Mouse (Mus musculus) neural tube, embryonic 14.5 days (tissue): ENCODE measurements around the gene Elk4. TPM values are rescaled to one million over a fixed set of nuclear protein-coding genes. Genes with fewer than 3 reads are reported as not detected.

Experiments
- ATAC-seq: fragments of 200-750 bp; cut with Nextera tagmentation; 2 replicates; pipeline ENCODE4 v1.8.0; 2017; ENCODE audit warnings: low read depth, mild to moderate bottlenecking, moderate TSS enrichment, moderate library complexity
- H3K27ac ChIP-seq: fragments of 300-500 bp; sonication (generic); 2 replicates; pipeline ENCODE4 v1.5.1; 2014; ENCODE audit warnings: low read depth, mild to moderate bottlenecking, control low read depth, low read length, moderate library complexity, mixed read lengths
- H3K27me3 ChIP-seq: fragments of 300-500 bp; sonication (generic); 2 replicates; pipeline ENCODE4 v1.6.1; 2014; ENCODE audit warnings: low read length; ENCODE audit not compliant: control insufficient read depth, insufficient read depth
- H3K36me3 ChIP-seq: fragments of 300-500 bp; sonication (generic); 2 replicates; pipeline ENCODE4 v1.6.1; 2014; ENCODE audit warnings: low read length, mixed read lengths; ENCODE audit not compliant: control insufficient read depth, insufficient read depth
- H3K4me1 ChIP-seq: fragments of 300-500 bp; sonication (generic); 2 replicates; pipeline ENCODE4 v1.6.1; 2014; ENCODE audit warnings: low read length; ENCODE audit not compliant: control insufficient read depth, insufficient read depth
- H3K4me2 ChIP-seq: fragments of 300-500 bp; sonication (generic); 2 replicates; pipeline ENCODE4 v1.6.1; 2014; ENCODE audit warnings: mild to moderate bottlenecking, low read depth, low read length, control low read depth
- H3K4me3 ChIP-seq: fragments of 300-500 bp; sonication (generic); 2 replicates; pipeline ENCODE4 v1.5.1; 2014; ENCODE audit warnings: low read depth, low read length, control low read depth, mixed read lengths
- H3K9ac ChIP-seq: fragments of 300-500 bp; sonication (generic); replicated peaks from 2 replicates; pipeline ENCODE4 v1.6.1; 2014; ENCODE audit warnings: low read depth, mild to moderate bottlenecking, control low read depth, low read length, mixed read lengths
- H3K9me3 ChIP-seq: fragments of 300-500 bp; sonication (generic); 2 replicates; pipeline ENCODE4 v1.6.1; 2016; ENCODE audit warnings: low read length; ENCODE audit not compliant: control insufficient read depth
- WGBS: fragments of 180-500 bp; shearing (Covaris S2); extraction: QIAGEN DNeasy Blood & Tissue Kit; methylation state at CpG from one replicate; pipeline ENCODE4 v1.1.7; 2014; 5-methylcytosine and 5-hydroxymethylcytosine counted together
- polyA plus RNA-seq: library from polyadenylated mRNA; unstranded; fragments of >200 nt; fragmentation: Nextera tagmentation; extraction: Ambion mirVana; gene quantifications from 2 replicates; pipeline ENCODE4 v1.2.1, GENCODE M21; 2014

The Elk4 gene
- polyA plus RNA-seq, 1 experiment from 2014 or later: 13.8 TPM

DNA sequence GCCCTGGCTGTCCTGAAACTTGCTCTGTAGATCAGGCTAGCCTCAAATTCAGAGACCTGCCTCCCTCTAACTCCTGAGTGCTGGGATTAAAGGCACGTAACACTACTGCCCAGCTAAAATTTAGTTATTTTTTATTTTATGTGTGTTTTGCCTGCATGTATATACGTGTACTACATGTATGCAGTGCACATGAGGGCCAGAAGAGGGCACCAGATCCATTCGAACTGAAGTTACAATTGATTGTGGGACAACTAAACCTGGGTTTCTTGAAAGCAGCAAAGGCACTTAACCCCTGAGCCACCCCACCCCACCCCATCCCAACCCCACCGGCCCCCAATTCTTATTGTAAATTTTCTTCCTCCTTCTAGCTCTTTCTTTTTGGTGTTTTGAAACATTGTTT lies 12.3 kb upstream of the Elk4 start:
- Histone ChIP-seq H3K4me1 (no peaks in the 10 kb centered on the region), H3K36me3 (no peaks in the 10 kb centered on the region), H3K4me2 (no peak overlapping the region), H3K27ac (no peak overlapping the region), H3K27me3 (no peaks in the 10 kb centered on the region), H3K9me3 (no peaks in the 10 kb centered on the region), H3K9ac (no peak overlapping the region), H3K4me3 (no peak overlapping the region)
- WGBS: 40% methylated on average over 4 of the region's 4 CpGs
- no peak for ATAC-seq

GRCm38 (mm10) chr1:132000506-132000905 lies 6.9 kb upstream of the Elk4 start:
- no peak overlapping the region for H3K27ac ChIP-seq
- H3K27me3 ChIP-seq: no peaks in the 10 kb centered on the region
- no peaks in the 10 kb centered on the region for H3K4me1 ChIP-seq
- no peak overlapping the region for H3K4me2 ChIP-seq
- no peak for ATAC-seq
- no peak overlapping the region for H3K9ac ChIP-seq
- H3K36me3 ChIP-seq: no peaks in the 10 kb centered on the region
- no peaks in the 10 kb centered on the region for H3K9me3 ChIP-seq
- H3K4me3 ChIP-seq: no peak overlapping the region

DNA sequence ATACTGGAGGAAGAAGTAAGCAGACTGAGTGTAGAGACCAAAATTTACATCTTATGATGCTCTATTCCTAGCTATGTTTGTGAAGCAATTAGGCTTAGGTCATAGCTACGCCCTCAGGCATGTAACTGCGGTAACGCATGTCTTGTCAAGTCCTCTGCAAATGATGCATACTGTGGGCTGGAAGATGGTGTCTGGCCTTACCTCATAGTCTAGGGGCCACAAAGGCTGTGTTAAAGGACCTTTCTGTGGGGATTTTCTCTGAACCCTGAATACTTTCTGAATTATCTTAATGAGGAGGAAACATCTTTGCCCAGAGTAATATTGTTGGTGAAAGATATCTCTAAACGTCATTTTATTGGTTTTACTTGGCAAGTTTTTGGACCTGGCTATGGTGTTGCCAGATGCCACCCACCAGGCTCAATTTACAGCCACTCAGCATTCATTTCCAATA lies 5.5 kb upstream of the Elk4 start:
- WGBS: 83% methylated on average over 4 of the region's 4 CpGs
- ATAC-seq: no peak

DNA sequence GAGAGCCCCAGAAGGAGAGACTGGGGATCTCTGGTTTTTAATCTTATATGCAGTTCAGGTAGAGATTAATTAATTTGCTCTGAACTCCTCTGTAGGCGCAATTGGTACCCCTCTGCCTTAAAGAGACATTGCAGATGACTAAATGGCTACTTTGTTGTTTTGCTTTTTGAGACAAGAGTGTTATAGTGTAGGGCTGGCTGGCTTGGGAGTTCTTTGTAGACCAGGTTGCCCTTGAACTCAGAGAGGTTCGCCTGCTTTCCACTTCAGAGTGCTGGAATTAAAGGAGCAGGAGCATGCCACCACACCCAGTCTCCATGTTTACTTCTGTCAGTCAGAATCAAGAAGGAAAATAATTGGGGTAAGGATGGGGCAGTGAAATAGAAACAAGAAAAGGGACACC lies 4.3 kb upstream of the Elk4 start:
- 80% methylated on average over 2 of the region's 2 CpGs for WGBS
- Histone ChIP-seq H3K27ac (no peak overlapping the region), H3K36me3 (no peaks in the 10 kb centered on the region), H3K9me3 (no peaks in the 10 kb centered on the region), H3K4me2 (no peak overlapping the region), H3K4me1 (no peaks in the 10 kb centered on the region), H3K4me3 (no peak overlapping the region), H3K9ac (no peak overlapping the region), H3K27me3 (no peaks in the 10 kb centered on the region)
- ATAC-seq: no peak

More for the DNA sequence above, 5.5 kb upstream of the Elk4 start:
- Histone ChIP-seq H3K4me3 (no peak overlapping the region), H3K27ac (no peak overlapping the region), H3K36me3 (no peaks in the 10 kb centered on the region), H3K9me3 (no peaks in the 10 kb centered on the region), H3K4me1 (no peaks in the 10 kb centered on the region), H3K9ac (no peak overlapping the region), H3K27me3 (no peaks in the 10 kb centered on the region), H3K4me2 (no peak overlapping the region)

DNA sequence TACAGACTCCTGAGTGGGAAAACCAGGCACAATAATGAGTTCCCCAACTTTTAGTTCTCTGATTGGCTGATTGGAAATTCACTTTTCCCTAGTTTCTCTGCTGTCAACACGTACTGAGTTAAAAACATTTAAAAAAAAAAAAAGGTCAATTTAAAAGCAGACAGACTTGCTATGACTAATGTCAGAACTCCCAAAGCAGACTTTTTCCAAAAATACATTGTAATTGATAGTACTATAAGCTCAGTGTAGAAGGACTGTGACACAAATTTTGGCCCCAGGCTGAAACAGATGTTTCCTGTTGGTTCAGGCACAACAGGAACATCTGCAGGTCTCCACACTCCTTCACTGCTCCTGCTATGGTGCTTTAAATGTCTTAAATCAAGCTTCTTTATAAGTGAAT lies 3.6 kb upstream of the Elk4 start:
- H3K36me3 ChIP-seq: no peaks in the 10 kb centered on the region
- ATAC-seq: no peak

DNA sequence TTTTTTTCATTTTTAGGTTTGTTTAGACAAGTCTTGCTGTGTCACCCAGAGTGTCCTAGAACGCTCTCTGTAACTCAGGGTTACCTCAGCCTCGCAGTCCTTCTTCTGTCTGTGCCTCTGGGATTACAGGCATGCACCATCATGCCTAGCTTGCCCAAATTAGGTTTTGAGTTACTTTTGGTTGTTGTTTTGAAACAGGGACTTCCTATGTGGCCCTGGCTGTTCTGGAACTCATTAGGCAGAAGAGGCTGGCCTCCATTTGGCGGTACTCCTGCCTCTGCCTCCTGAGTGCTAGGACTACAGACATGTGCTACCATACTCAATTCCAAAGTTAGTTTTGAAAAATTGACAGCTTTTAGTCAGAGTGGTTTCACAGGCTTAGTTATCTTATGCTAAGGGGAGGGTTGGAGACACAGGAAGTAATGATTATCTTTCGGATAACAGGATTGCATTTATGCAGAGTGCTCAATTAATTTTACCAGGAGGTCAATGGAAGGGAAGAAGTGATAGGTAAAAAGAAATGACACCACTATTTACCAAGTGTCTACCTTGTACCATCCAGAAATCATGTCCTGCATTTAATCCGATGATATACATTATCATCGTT lies 2.7 kb upstream of the Elk4 start:
- Histone ChIP-seq H3K9ac (no peak overlapping the region), H3K4me2 (no peak overlapping the region), H3K4me3 (no peak overlapping the region), H3K27me3 (no peaks in the 10 kb centered on the region), H3K4me1 (peaks cover 10% of the 10 kb centered on the region), H3K9me3 (no peaks in the 10 kb centered on the region), H3K27ac (no peak overlapping the region), H3K36me3 (no peaks in the 10 kb centered on the region)
- WGBS: 88% methylated on average over 6 of the region's 6 CpGs
- ATAC-seq: no peak

More for the DNA sequence above, 3.6 kb upstream of the Elk4 start:
- WGBS: 80% methylated on average over 1 of the region's 1 CpGs
- H3K4me3 ChIP-seq: no peak overlapping the region
- no peak overlapping the region for H3K27ac ChIP-seq
- no peak overlapping the region for H3K9ac ChIP-seq
- H3K4me1 ChIP-seq: peaks cover 3% of the 10 kb centered on the region
- H3K27me3 ChIP-seq: no peaks in the 10 kb centered on the region
- H3K9me3 ChIP-seq: no peaks in the 10 kb centered on the region
- H3K4me2 ChIP-seq: no peak overlapping the region

- 91% methylated on average over 1 of the region's 1 CpGs for WGBS
- no peak overlapping the region for H3K4me3 ChIP-seq
- no peak for ATAC-seq
- H3K4me2 ChIP-seq: no peak overlapping the region
- H3K9me3 ChIP-seq: no peaks in the 10 kb centered on the region
- peaks cover 10% of the 10 kb centered on the region for H3K4me1 ChIP-seq
- no peak overlapping the region for H3K9ac ChIP-seq
- no peaks in the 10 kb centered on the region for H3K36me3 ChIP-seq
- H3K27me3 ChIP-seq: no peaks in the 10 kb centered on the region
- H3K27ac ChIP-seq: no peak overlapping the region
These were observed 1.9 kb upstream of the Elk4 start for GRCm38 (mm10) chr1:132005466-132005865.

GRCm38 (mm10) chr1:132006046-132006445 lies 1.4 kb upstream of the Elk4 start:
- H3K4me2 ChIP-seq: no peak overlapping the region
- H3K9ac ChIP-seq: no peak overlapping the region
- H3K36me3 ChIP-seq: no peaks in the 10 kb centered on the region
- H3K9me3 ChIP-seq: no peaks in the 10 kb centered on the region
- no peak overlapping the region for H3K4me3 ChIP-seq
- ATAC-seq: no peak
- H3K27ac ChIP-seq: no peak overlapping the region
- H3K4me1 ChIP-seq: peaks cover 10% of the 10 kb centered on the region
- WGBS: 84% methylated on average over 3 of the region's 3 CpGs
- no peaks in the 10 kb centered on the region for H3K27me3 ChIP-seq

GRCm38 (mm10) chr1:132006721-132007120 lies 686 bp upstream of the Elk4 start:
- H3K4me1 ChIP-seq: peaks cover 10% of the 10 kb centered on the region
- H3K9ac ChIP-seq: no peak overlapping the region; the same call in 1 of the 2 replicates
- no peaks in the 10 kb centered on the region for H3K27me3 ChIP-seq
- H3K4me3 ChIP-seq: peak overlapping the region; percentile 93
- H3K4me2 ChIP-seq: peak overlapping the region; percentile 68
- peak overlapping the region; percentile 97 for H3K27ac ChIP-seq
- 31% methylated on average over 5 of the region's 5 CpGs for WGBS
- H3K36me3 ChIP-seq: no peaks in the 10 kb centered on the region
- ATAC-seq: no peak
- H3K9me3 ChIP-seq: no peaks in the 10 kb centered on the region
